Mouse (Mus musculus) intestine, postnatal 0 days (tissue): Measurements from ENCODE around the gene Fbxo47. TPM values are rescaled to one million over a fixed set of nuclear protein-coding genes. Genes with fewer than 3 reads are reported as not detected.

ENCODE experiments used
- ATAC-seq: fragments of 200-750 bp; cut with Nextera tagmentation; 2 replicates; pipeline ENCODE4 v1.8.0; 2017; ENCODE audit warnings: mild to moderate bottlenecking, moderate TSS enrichment, moderate library complexity
- H3K27ac ChIP-seq: fragments of 300-500 bp; sonication (generic); 2 replicates; pipeline ENCODE4 v1.5.1; 2014; ENCODE audit warnings: mild to moderate bottlenecking, low read depth, low read length, moderate library complexity
- H3K27me3 ChIP-seq: fragments of 300-500 bp; sonication (generic); replicated peaks from 2 replicates; pipeline ENCODE4 v1.6.1; 2014; ENCODE audit warnings: low read length, mixed read lengths; ENCODE audit not compliant: control insufficient read depth, insufficient read depth
- H3K36me3 ChIP-seq: fragments of 300-500 bp; sonication (generic); 2 replicates; pipeline ENCODE4 v1.6.1; 2014; ENCODE audit warnings: mild to moderate bottlenecking, moderate library complexity; ENCODE audit not compliant: control insufficient read depth, insufficient read depth
- H3K4me1 ChIP-seq: fragments of 300-500 bp; sonication (generic); replicated peaks from 2 replicates; pipeline ENCODE4 v1.6.1; 2014; ENCODE audit warnings: antibody characterized with exemption, low read length, mixed read lengths; ENCODE audit not compliant: control insufficient read depth, insufficient read depth
- H3K4me2 ChIP-seq: fragments of 300-500 bp; sonication (generic); replicated peaks from 2 replicates; pipeline ENCODE4 v1.6.1; 2014; ENCODE audit warnings: low read depth, mild to moderate bottlenecking, moderate library complexity
- H3K4me3 ChIP-seq: fragments of 300-500 bp; sonication (generic); 2 replicates; pipeline ENCODE4 v1.5.1; 2014; ENCODE audit warnings: low read depth, low read length
- H3K9ac ChIP-seq: fragments of 300-500 bp; sonication (generic); 2 replicates; pipeline ENCODE4 v1.6.1; 2014; ENCODE audit warnings: mild to moderate bottlenecking, low read depth, low read length
- H3K9me3 ChIP-seq: fragments of 300-500 bp; sonication (generic); 2 replicates; pipeline ENCODE4 v1.6.1; 2016; ENCODE audit warnings: mixed run types; ENCODE audit not compliant: control insufficient read depth
- CTCF ChIP-seq: sonication (generic); IDR thresholded peaks from 2 replicates; pipeline ENCODE4 v1.5.1; 2016; ENCODE audit warnings: low read depth, mild to moderate bottlenecking, control low read depth, antibody characterized with exemption, moderate library complexity
- WGBS: fragments of 180-500 bp; shearing (Covaris S2); extraction: QIAGEN DNeasy Blood & Tissue Kit; methylation state at CpG from one replicate; pipeline ENCODE4 v1.1.7; 2014; 5-methylcytosine and 5-hydroxymethylcytosine counted together
- polyA plus RNA-seq: library from polyadenylated mRNA; unstranded; fragments of >200 nt; fragmentation: Nextera tagmentation; extraction: Ambion mirVana; gene quantifications from 2 replicates; pipeline ENCODE4 v1.2.1, GENCODE M21; 2015

Fbxo47 gene
- polyA plus RNA-seq, 1 experiment from 2014 or later: 0.83 TPM

- WGBS: 90% methylated on average over 2 of the region's 2 CpGs
- TF ChIP-seq CTCF: no peak
- H3K4me2 ChIP-seq: no peak overlapping the region
- H3K27ac ChIP-seq: no peak overlapping the region
- H3K9me3 ChIP-seq: no peaks in the 10 kb centered on the region
- no peaks in the 10 kb centered on the region for H3K4me1 ChIP-seq
- H3K27me3 ChIP-seq: no peaks in the 10 kb centered on the region
- H3K4me3 ChIP-seq: no peak overlapping the region
- no peaks in the 10 kb centered on the region for H3K36me3 ChIP-seq
- H3K9ac ChIP-seq: no peak overlapping the region
- no peak for ATAC-seq
These were observed 21.6 kb upstream of the Fbxo47 start for GRCm38 (mm10) chr11:97905540-97905939.

GRCm38 (mm10) chr11:97904801-97905200 is 20.8 kb upstream of the Fbxo47 start:
- TF ChIP-seq CTCF: no peak
- no peak overlapping the region for H3K4me2 ChIP-seq
- no peaks in the 10 kb centered on the region for H3K9me3 ChIP-seq
- 84% methylated on average over 13 of the region's 13 CpGs for WGBS
- H3K9ac ChIP-seq: no peak overlapping the region
- no peak for ATAC-seq
- H3K4me3 ChIP-seq: no peak overlapping the region
- no peaks in the 10 kb centered on the region for H3K36me3 ChIP-seq
- no peaks in the 10 kb centered on the region for H3K27me3 ChIP-seq
- no peak overlapping the region for H3K27ac ChIP-seq
- no peaks in the 10 kb centered on the region for H3K4me1 ChIP-seq

- H3K27me3 ChIP-seq: no peaks in the 10 kb centered on the region
- no peak for TF ChIP-seq CTCF
- no peak overlapping the region for H3K4me3 ChIP-seq
- H3K9ac ChIP-seq: no peak overlapping the region
- no peak for ATAC-seq
- no peaks in the 10 kb centered on the region for H3K4me1 ChIP-seq
- H3K36me3 ChIP-seq: no peaks in the 10 kb centered on the region
- WGBS: 62% methylated on average over 6 of the region's 6 CpGs
- no peaks in the 10 kb centered on the region for H3K9me3 ChIP-seq
- H3K27ac ChIP-seq: no peak overlapping the region
- no peak overlapping the region for H3K4me2 ChIP-seq
These were observed 17.9 kb upstream of the Fbxo47 start for GRCm38 (mm10) chr11:97901806-97902205.

- Histone ChIP-seq H3K36me3 (no peaks in the 10 kb centered on the region), H3K27ac (no peak overlapping the region), H3K9ac (no peak overlapping the region), H3K4me2 (no peak overlapping the region), H3K27me3 (no peaks in the 10 kb centered on the region), H3K4me3 (no peak overlapping the region), H3K4me1 (no peaks in the 10 kb centered on the region), H3K9me3 (no peaks in the 10 kb centered on the region)
- TF ChIP-seq CTCF: peak; percentile 93
- 1% methylated on average over 2 of the region's 2 CpGs for WGBS
- peak; percentile 45; the same call in 1 of the 2 replicates for ATAC-seq
These were observed 15.9 kb upstream of the Fbxo47 start for GRCm38 (mm10) chr11:97899822-97900221.

GRCm38 (mm10) chr11:97897568-97898185 is 13.7 kb upstream of the Fbxo47 start:
- no peak for ATAC-seq
- WGBS: 72% methylated on average over 3 of the region's 3 CpGs
- Histone ChIP-seq H3K36me3 (no peaks in the 10 kb centered on the region), H3K4me1 (no peaks in the 10 kb centered on the region), H3K4me3 (no peak overlapping the region), H3K9me3 (no peaks in the 10 kb centered on the region), H3K9ac (no peak overlapping the region), H3K27me3 (no peaks in the 10 kb centered on the region), H3K4me2 (no peak overlapping the region), H3K27ac (no peak overlapping the region)
- TF ChIP-seq CTCF: no peak

- no peak overlapping the region; the same call in 1 of the 2 replicates for H3K9ac ChIP-seq
- no peak overlapping the region for H3K4me3 ChIP-seq
- H3K27me3 ChIP-seq: no peaks in the 10 kb centered on the region
- no peak for TF ChIP-seq CTCF
- no peak for ATAC-seq
- H3K36me3 ChIP-seq: no peaks in the 10 kb centered on the region
- H3K9me3 ChIP-seq: no peaks in the 10 kb centered on the region
- 53% methylated on average over 4 of the region's 4 CpGs for WGBS
- H3K4me2 ChIP-seq: no peak overlapping the region
- H3K27ac ChIP-seq: no peak overlapping the region
- no peaks in the 10 kb centered on the region for H3K4me1 ChIP-seq
These were observed 12.7 kb upstream of the Fbxo47 start for GRCm38 (mm10) chr11:97896655-97897054.

- Histone ChIP-seq H3K27ac (no peak overlapping the region), H3K4me1 (no peaks in the 10 kb centered on the region), H3K9ac (no peak overlapping the region), H3K4me3 (no peak overlapping the region), H3K4me2 (no peak overlapping the region), H3K36me3 (no peaks in the 10 kb centered on the region), H3K27me3 (no peaks in the 10 kb centered on the region), H3K9me3 (no peaks in the 10 kb centered on the region)
- no peak for ATAC-seq
- TF ChIP-seq CTCF: no peak
- 74% methylated on average over 5 of the region's 5 CpGs for WGBS
These were observed 7.9 kb upstream of the Fbxo47 start for GRCm38 (mm10) chr11:97891821-97892220.
